Mouse (Mus musculus): ENCODE data around the gene Immp1l. TPM values are rescaled to one million over a fixed set of nuclear protein-coding genes. Genes with fewer than 3 reads are reported as not detected.
A peak's percentile ranks its signal among the peaks of the same experiment; 100 is the strongest.

Immp1l gene
- polyA plus RNA-seq, 1 experiment from 2014 or later = 64.4 TPM

- TF ChIP-seq EP300 (IDR thresholded peaks at IDR 0.05; ENCODE audit: low read depth) (no peak), CTCF (IDR thresholded peaks at IDR 0.05; ENCODE audit: low read depth) (no peak)
- Histone ChIP-seq H3K9me3 (ENCODE audit: low read length) (no peaks in the 10 kb centered on the region), H3K4me1 (ENCODE audit: insufficient read depth) (peaks cover 2% of the 10 kb centered on the region; the same call in 1 of the 2 replicates), H3K4me3 (ENCODE audit: low read depth, low read length) (no peak overlapping the region), H3K27ac (ENCODE audit: low read depth) (no peak overlapping the region), H3K9ac (replicated peaks) (no peak overlapping the region), H3K36me3 (replicated peaks; ENCODE audit: insufficient read depth, low read length) (peaks cover 2% of the 10 kb centered on the region; the same call in 1 of the 2 replicates), H3K4me2 (ENCODE audit: low read depth, low read length) (no peak overlapping the region), H3K27me3 (ENCODE audit: insufficient read depth, low read length) (no peaks in the 10 kb centered on the region)
- ATAC-seq (peak; percentile 53; the same call in 1 of the 2 replicates), DNase-seq (peak; percentile 23)
- 77% methylated on average over 3 of the region's 3 CpGs for WGBS (ENCODE audit: insufficient replicate concordance)
Observed at GRCm38 (mm10) chr2:105910611-105911010, 6.2 kb downstream of the Immp1l start.

DNA sequence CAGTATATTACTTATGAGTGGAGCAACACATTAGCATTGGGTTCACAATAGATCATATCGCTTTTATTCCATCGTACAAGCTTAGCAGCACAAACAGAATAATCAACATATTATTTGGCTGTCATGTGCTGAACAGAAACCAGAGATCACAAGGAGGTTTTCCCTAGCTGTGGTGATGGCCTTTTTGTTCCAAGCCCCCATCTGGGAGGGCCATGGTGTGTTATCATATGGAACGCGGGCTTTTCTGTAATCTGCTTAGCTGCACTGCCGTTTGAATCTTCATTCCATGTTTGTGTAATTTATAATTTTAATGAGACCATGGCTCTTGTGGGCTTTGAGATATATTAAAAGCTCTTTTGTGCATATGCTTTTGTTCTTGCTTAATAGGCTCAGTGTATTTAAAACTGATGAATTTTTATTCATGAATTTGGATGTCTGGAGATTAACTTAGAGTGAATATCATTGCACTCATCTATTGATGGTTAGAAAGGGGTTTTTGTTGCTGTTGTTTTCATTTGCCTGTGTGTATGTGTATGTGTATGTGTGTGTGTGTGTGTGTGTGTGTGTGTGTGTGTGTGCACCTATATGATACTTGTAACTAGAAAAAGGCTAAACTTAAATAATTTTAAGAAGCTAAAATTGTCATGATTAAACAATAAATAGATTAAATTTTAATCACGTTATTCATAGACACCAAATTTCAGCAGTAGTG lies 9.4 kb downstream of the Immp1l start:
- Histone ChIP-seq H3K9ac (replicated peaks) (no peak overlapping the region), H3K36me3 (replicated peaks; ENCODE audit: insufficient read depth, low read length) (no peaks in the 10 kb centered on the region; the same call in 1 of the 2 replicates), H3K27ac (ENCODE audit: low read depth) (no peak overlapping the region), H3K9me3 (ENCODE audit: low read length) (no peaks in the 10 kb centered on the region), H3K4me1 (ENCODE audit: insufficient read depth) (no peaks in the 10 kb centered on the region), H3K4me2 (ENCODE audit: low read depth, low read length) (no peak overlapping the region), H3K27me3 (ENCODE audit: insufficient read depth, low read length) (no peaks in the 10 kb centered on the region), H3K4me3 (ENCODE audit: low read depth, low read length) (no peak overlapping the region)
- ATAC-seq (no peak), DNase-seq (no peak)
- 89% methylated on average over 6 of the region's 6 CpGs for WGBS (ENCODE audit: insufficient replicate concordance)
- TF ChIP-seq EP300 (IDR thresholded peaks at IDR 0.05; ENCODE audit: low read depth) = no peak
- no peak for TF ChIP-seq CTCF (IDR thresholded peaks at IDR 0.05; ENCODE audit: low read depth)

- no peaks in the 10 kb centered on the region for H3K36me3 ChIP-seq (replicated peaks; ENCODE audit: insufficient read depth, low read length)
- H3K4me1 ChIP-seq (ENCODE audit: insufficient read depth) = no peaks in the 10 kb centered on the region
- H3K9ac ChIP-seq (replicated peaks) = no peak overlapping the region
- DNase-seq (no peak), ATAC-seq (no peak)
- H3K4me3 ChIP-seq (ENCODE audit: low read depth, low read length) = no peak overlapping the region
- 87% methylated on average over 1 of the region's 1 CpGs for WGBS (ENCODE audit: insufficient replicate concordance)
- no peaks in the 10 kb centered on the region for H3K9me3 ChIP-seq (ENCODE audit: low read length)
- no peak overlapping the region for H3K27ac ChIP-seq (ENCODE audit: low read depth)
- H3K27me3 ChIP-seq (ENCODE audit: insufficient read depth, low read length) = no peaks in the 10 kb centered on the region
- H3K4me2 ChIP-seq (ENCODE audit: low read depth, low read length) = no peak overlapping the region
- TF ChIP-seq CTCF (IDR thresholded peaks at IDR 0.05; ENCODE audit: low read depth) (no peak), EP300 (IDR thresholded peaks at IDR 0.05; ENCODE audit: low read depth) (no peak)
Observed at GRCm38 (mm10) chr2:105916671-105917070, 12.2 kb downstream of the Immp1l start.

- Histone ChIP-seq H3K27me3 (ENCODE audit: insufficient read depth, low read length) (no peaks in the 10 kb centered on the region), H3K27ac (ENCODE audit: low read depth) (no peak overlapping the region), H3K36me3 (replicated peaks; ENCODE audit: insufficient read depth, low read length) (no peaks in the 10 kb centered on the region), H3K4me1 (ENCODE audit: insufficient read depth) (no peaks in the 10 kb centered on the region), H3K9me3 (ENCODE audit: low read length) (no peaks in the 10 kb centered on the region), H3K9ac (replicated peaks) (no peak overlapping the region), H3K4me3 (ENCODE audit: low read depth, low read length) (no peak overlapping the region), H3K4me2 (ENCODE audit: low read depth, low read length) (no peak overlapping the region)
- TF ChIP-seq EP300 (IDR thresholded peaks at IDR 0.05; ENCODE audit: low read depth) (no peak), CTCF (IDR thresholded peaks at IDR 0.05; ENCODE audit: low read depth) (no peak)
- DNase-seq (no peak), ATAC-seq (no peak)
- WGBS (ENCODE audit: insufficient replicate concordance) = 85% methylated on average over 5 of the region's 5 CpGs
Observed at GRCm38 (mm10) chr2:105917623-105918346, 13.3 kb downstream of the Immp1l start.

DNA sequence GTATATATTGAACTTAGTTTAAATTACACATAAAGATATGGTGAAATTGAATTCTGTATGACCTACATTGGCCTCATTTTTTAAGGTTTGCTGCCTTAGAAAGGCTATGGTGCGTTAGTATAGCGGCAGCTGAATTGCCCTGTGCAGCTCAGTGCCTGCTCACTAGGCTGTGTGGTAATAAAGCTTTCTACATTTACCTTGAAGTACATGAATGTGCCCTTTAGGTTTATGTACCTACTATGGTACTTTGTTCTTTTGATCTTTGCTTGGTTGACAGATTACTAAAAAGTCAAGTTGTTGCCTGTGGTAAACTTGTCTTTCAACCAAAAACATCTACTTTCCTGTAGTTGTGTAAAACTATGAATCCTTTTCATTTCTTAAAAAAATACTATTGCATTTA lies 45.7 kb downstream of the Immp1l start:
- Histone ChIP-seq H3K4me1 (ENCODE audit: insufficient read depth) (peaks cover 5% of the 10 kb centered on the region; the same call in 1 of the 2 replicates), H3K9me3 (ENCODE audit: low read length) (no peaks in the 10 kb centered on the region), H3K27me3 (ENCODE audit: insufficient read depth, low read length) (no peaks in the 10 kb centered on the region), H3K9ac (replicated peaks) (no peak overlapping the region), H3K4me2 (ENCODE audit: low read depth, low read length) (no peak overlapping the region), H3K4me3 (ENCODE audit: low read depth, low read length) (no peak overlapping the region), H3K27ac (ENCODE audit: low read depth) (no peak overlapping the region), H3K36me3 (replicated peaks; ENCODE audit: insufficient read depth, low read length) (no peaks in the 10 kb centered on the region; the same call in 1 of the 2 replicates)
- ATAC-seq = no peak
- WGBS (ENCODE audit: insufficient replicate concordance) = 78% methylated on average over 2 of the region's 2 CpGs
- DNase-seq = no peak
- no peak for TF ChIP-seq EP300 (IDR thresholded peaks at IDR 0.05; ENCODE audit: low read depth)
- TF ChIP-seq CTCF (IDR thresholded peaks at IDR 0.05; ENCODE audit: low read depth) = no peak

- 54% methylated on average over 1 of the region's 1 CpGs for WGBS (ENCODE audit: insufficient replicate concordance)
- DNase-seq (no peak), ATAC-seq (peak; percentile 73)
- Histone ChIP-seq H3K4me1 (ENCODE audit: insufficient read depth) (peaks cover 5% of the 10 kb centered on the region; the same call in 1 of the 2 replicates), H3K9me3 (ENCODE audit: low read length) (no peaks in the 10 kb centered on the region), H3K36me3 (replicated peaks; ENCODE audit: insufficient read depth, low read length) (no peaks in the 10 kb centered on the region; the same call in 1 of the 2 replicates), H3K27ac (ENCODE audit: low read depth) (peak overlapping the region; percentile 71), H3K4me2 (ENCODE audit: low read depth, low read length) (no peak overlapping the region), H3K9ac (replicated peaks) (no peak overlapping the region), H3K27me3 (ENCODE audit: insufficient read depth, low read length) (no peaks in the 10 kb centered on the region), H3K4me3 (ENCODE audit: low read depth, low read length) (no peak overlapping the region)
- TF ChIP-seq EP300 (IDR thresholded peaks at IDR 0.05; ENCODE audit: low read depth) = no peak
- TF ChIP-seq CTCF (IDR thresholded peaks at IDR 0.05; ENCODE audit: low read depth) = no peak
Observed at GRCm38 (mm10) chr2:105951350-105951940, 47.0 kb downstream of the Immp1l start.
